Mouse (Mus musculus): ENCODE data around the gene Cacnb4. TPM values are rescaled to one million over a fixed set of nuclear protein-coding genes. Genes with fewer than 3 reads are reported as not detected.

Gene Cacnb4
- total RNA-seq, 2 experiments from 2014 or later, result 74.2 to 85.2 TPM

GRCm38 (mm10) chr2:52378448-52378804 is 298.2 kb downstream of the Cacnb4 start, which contains the start of gene Neb:
Gene Neb, minus strand, starts transcription at chr2:52378474.
- DNase-seq (ENCODE audit: extremely low spot score in 1 of 2, low spot score in 1 of 2), result no peak

Other genes with a start within 250 kb of the Cacnb4 start
- gene Stam2, start 65.5 kb upstream of the Cacnb4 start, total RNA-seq (2021), result 10 to 100 TPM; 22.1 to 23.7 TPM
- 10 to 100 TPM; 45.2 to 45.7 TPM for gene Fmnl2, start 181.0 kb upstream of the Cacnb4 start, total RNA-seq (2021)